Mouse (Mus musculus) kidney, adult 2 months (tissue): Measurements from ENCODE around the gene Gprc6a.

Source experiments
- CTCF ChIP-seq: fragments of 200-500 bp; conservative IDR thresholded peaks from 2 replicates; pipeline ENCODE4 v1.5.1; 2011; ENCODE audit warnings: low read depth, mild to moderate bottlenecking, control low read depth, low read length, moderate library complexity, mixed read lengths; ENCODE audit not compliant: insufficient read depth, insufficient read length
- POLR2A ChIP-seq: fragments of 200-500 bp; IDR thresholded peaks from one replicate; pipeline ENCODE4 v1.6.1; 2011; ENCODE audit warnings: low read depth, low read length, control low read depth

GRCm38 (mm10) chr10:51609741-51610425 is 21.4 kb downstream of the Gprc6a start:
- TF ChIP-seq CTCF (no peak), POLR2A (no peak)
